Mouse (Mus musculus) adrenal gland, postnatal 25 days (tissue): Measurements from ENCODE around the gene Sec14l5. TPM values are rescaled to one million over a fixed set of nuclear protein-coding genes. Genes with fewer than 3 reads are reported as not detected.
"Not testable (repeated sequence)": the region's sequence is repeated elsewhere in the genome, so short reads cannot be mapped to it uniquely, and the experiment has no call there.

ENCODE experiments used
- DNase-seq: peaks from one replicate; pipeline ENCODE4 v3.0.0; 2021; ENCODE audit warnings: mixed read lengths
- microRNA-seq, 2 experiments: library from miRNA; unstranded; fragments of <30 nt; microRNA quantifications; one replicate each; pipeline ENCODE4 v1.2.0; 2021
- total RNA-seq: library from RNA; stranded (reverse); gene quantifications from 2 replicates; pipeline ENCODE4 v1.2.3, GENCODE M21; 2021

Gene Sec14l5
- total RNA-seq, 1 experiment from 2014 or later, result 0.15 TPM

DNA sequence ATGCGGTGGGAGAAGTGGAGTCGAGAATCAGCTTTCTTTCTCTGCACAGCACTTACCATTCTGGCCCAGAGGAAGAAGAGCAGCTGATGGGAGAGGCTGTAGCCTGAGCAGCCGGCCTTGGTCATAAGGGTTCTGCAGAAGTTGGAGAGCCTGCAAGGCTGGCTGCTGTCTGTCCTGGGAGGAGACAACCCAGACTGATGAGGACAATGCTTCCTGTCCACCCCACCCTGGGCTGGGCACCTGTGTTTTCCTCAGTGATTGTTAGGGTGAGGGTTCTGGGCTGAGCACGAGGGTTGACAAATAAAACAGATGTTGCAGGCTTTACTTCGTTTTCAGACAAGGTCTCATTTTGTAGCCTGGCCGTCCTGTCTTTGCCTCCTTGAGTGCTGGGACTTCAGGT is 69.8 kb downstream of the Sec14l5 start:
- DNase-seq, result no peak

DNA sequence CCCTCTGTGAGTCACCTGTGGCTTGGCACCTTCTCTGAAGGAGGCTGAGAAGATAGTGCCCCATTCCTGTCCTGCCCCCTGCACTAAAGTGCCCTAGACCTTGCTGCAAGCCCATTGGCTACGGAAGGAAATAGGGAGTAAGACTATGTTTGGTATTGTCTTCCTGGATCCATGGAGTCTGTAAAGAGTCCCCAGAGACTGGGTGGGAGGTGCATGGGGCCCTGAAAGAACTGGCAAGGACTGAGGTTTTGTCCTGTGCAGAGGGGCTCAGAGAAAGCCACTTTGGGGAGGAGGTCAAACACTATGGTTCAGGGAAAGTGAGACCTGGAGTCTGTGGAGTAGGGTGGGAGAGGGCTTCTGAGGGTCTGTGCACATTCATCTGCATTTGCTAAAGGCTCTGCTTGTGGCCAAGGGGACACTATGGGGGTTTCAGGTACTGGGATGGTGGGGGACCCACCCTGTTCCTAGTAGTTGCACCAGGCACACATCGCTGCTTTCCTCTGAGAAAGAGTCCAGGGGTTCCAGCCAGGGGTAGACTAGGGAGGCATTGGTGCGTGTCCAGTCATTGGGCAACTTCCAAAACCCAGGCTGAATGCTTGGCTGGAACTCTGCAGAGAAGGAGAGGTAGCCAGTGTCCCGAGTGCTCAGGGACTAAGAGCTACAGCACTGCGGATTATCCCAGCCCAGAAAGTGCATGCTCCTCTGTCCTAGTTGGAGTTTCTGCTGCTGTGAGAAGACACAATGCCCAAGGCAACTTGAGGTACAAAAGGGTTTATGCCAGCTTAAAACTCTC is 70.6 kb downstream of the Sec14l5 start:
- DNase-seq, result no peak

GRCm38 (mm10) chr16:5221403-5221802 is 74.5 kb downstream of the Sec14l5 start:
- DNase-seq, result no peak

GRCm38 (mm10) chr16:5222140-5222539 is 75.2 kb downstream of the Sec14l5 start, which contains the start of gene AU021092:
TSS of gene AU021092 (minus strand) at chr16:5222299.
- DNase-seq, result no peak

GRCm38 (mm10) chr16:5226534-5226933 is 79.6 kb downstream of the Sec14l5 start:
- not testable (repeated sequence) for DNase-seq

- DNase-seq, result not testable (repeated sequence)
Measured at GRCm38 (mm10) chr16:5227501-5227900, 80.6 kb downstream of the Sec14l5 start.

DNA sequence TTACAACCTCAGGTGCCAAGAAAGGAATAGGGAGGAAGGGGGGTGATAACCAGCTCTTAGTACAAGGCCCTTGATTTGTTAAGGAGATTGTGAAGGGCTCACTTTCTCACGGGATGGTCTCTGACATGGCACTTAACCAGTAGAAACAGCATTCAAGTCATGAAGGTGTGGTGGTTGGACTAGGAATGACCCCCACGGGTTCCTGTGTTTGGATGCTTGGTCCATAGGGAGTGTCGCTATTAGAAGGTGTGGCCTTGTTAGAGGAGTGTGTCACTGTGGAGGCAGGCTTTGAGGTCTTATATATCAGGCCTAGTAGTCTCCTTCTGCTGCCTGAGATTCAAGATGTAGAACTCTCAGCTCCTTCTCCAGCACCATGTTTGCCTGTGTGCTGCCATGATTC is 81.2 kb downstream of the Sec14l5 start:
- DNase-seq, result not testable (repeated sequence)

DNA sequence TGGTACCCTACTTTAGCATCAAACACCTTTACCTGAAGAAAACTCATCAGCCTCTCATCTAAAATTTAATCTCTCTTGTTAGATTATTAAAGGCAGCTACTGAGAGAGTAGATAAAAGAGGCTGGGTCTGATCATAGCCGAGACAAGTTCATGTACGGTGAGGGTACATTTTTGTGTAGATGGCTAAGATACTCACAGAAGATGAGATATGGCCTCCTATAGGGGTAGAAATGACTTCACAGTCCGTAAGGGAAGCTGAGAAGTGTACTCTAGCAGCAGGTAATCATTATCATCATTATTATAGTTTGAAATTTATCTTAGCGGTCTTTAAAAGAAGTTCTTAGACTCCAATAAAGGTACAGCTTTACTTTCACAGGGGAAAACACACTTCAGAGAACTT is 86.1 kb downstream of the Sec14l5 start:
- no peak for DNase-seq

- peak; percentile 95 for DNase-seq
Measured at GRCm38 (mm10) chr16:5233418-5234313, 86.8 kb downstream of the Sec14l5 start, which contains the start of gene Alg1. TSS of gene Alg1 (plus strand) at chr16:5233621.

Small RNA genes lying within 50 kb of the gene (microRNA-seq; reads per million reads assigned to microRNA genes)
- gene Gm23689 (0 reads per million in 2 experiments), gene Gm26095 (0 reads per million in 2 experiments), gene Mir6364 (0 reads per million in 2 experiments)

Other genes with a start within 250 kb of the Sec14l5 start
- 63.9 and 76.9 TPM in 2 replicates for gene Nudt16l1, start 208.3 kb upstream of the Sec14l5 start, total RNA-seq
- gene Anks3, start 182.9 kb upstream of the Sec14l5 start, total RNA-seq, result 48.5 and 51.3 TPM in 2 replicates
- not detected in 2 replicates for gene Sept12, start 149.3 kb upstream of the Sec14l5 start, total RNA-seq
- not detected in 2 replicates for gene Smim22, start 139.8 kb upstream of the Sec14l5 start, total RNA-seq
- 19.9 and 23.8 TPM in 2 replicates for gene Rogdi, start 133.6 kb upstream of the Sec14l5 start, total RNA-seq
- gene Glyr1, start 97.2 kb upstream of the Sec14l5 start, total RNA-seq, result 106 and 107 TPM in 2 replicates
- 43.6 and 46.7 TPM in 2 replicates for gene Ubn1, start 97.1 kb upstream of the Sec14l5 start, total RNA-seq
- 1.5 and 2.2 TPM in 2 replicates for gene Ppl, start 14.7 kb upstream of the Sec14l5 start, total RNA-seq
- 30.8 and 31.5 TPM in 2 replicates for gene Nagpa, start 56.9 kb downstream of the Sec14l5 start, total RNA-seq
- gene AU021092, start 75.2 kb downstream of the Sec14l5 start, total RNA-seq, result 10.8 and 14.5 TPM in 2 replicates
- 37.8 and 42.6 TPM in 2 replicates for gene Alg1, start 86.5 kb downstream of the Sec14l5 start, total RNA-seq
- gene Eef2kmt, start 108.9 kb downstream of the Sec14l5 start, total RNA-seq, result 30.2 and 35.6 TPM in 2 replicates